Mouse (Mus musculus) urinary bladder, postnatal 14 days (tissue): Measurements from ENCODE around the gene Ano6.

Experiments
- DNase-seq: peaks from one replicate; pipeline ENCODE4 v3.0.0; 2021; ENCODE audit warnings: low spot score

The Ano6 gene

GRCm38 (mm10) chr15:95932358-95932757 lies 141.7 kb downstream of the Ano6 start:
- DNase-seq: peak; percentile 75

GRCm38 (mm10) chr15:95935141-95935540 lies 144.5 kb downstream of the Ano6 start:
- DNase-seq: no peak

- no peak for DNase-seq
Observed at GRCm38 (mm10) chr15:95943470-95943869, 152.8 kb downstream of the Ano6 start.

GRCm38 (mm10) chr15:95944299-95944698 lies 153.7 kb downstream of the Ano6 start:
- DNase-seq: no peak

- no peak for DNase-seq
Observed at GRCm38 (mm10) chr15:95945951-95946708, 155.5 kb downstream of the Ano6 start.

- no peak for DNase-seq
Observed at GRCm38 (mm10) chr15:95948411-95948810, 157.8 kb downstream of the Ano6 start.

GRCm38 (mm10) chr15:95949336-95949735 lies 158.7 kb downstream of the Ano6 start:
- DNase-seq: no peak

GRCm38 (mm10) chr15:95951497-95951896 lies 160.9 kb downstream of the Ano6 start:
- DNase-seq: no peak

GRCm38 (mm10) chr15:95956692-95957091 lies 166.0 kb downstream of the Ano6 start:
- no peak for DNase-seq

GRCm38 (mm10) chr15:95962411-95963123 lies 171.9 kb downstream of the Ano6 start:
- no peak for DNase-seq

GRCm38 (mm10) chr15:95963124-95963482 lies 172.5 kb downstream of the Ano6 start:
- no peak for DNase-seq

- no peak for DNase-seq
Observed at GRCm38 (mm10) chr15:95963533-95964250, 173.0 kb downstream of the Ano6 start.

- DNase-seq: no peak
Observed at GRCm38 (mm10) chr15:95964251-95964561, 173.6 kb downstream of the Ano6 start.

GRCm38 (mm10) chr15:95966979-95967378 lies 176.3 kb downstream of the Ano6 start:
- no peak for DNase-seq

- DNase-seq: no peak
Observed at GRCm38 (mm10) chr15:95967516-95968196, 177.0 kb downstream of the Ano6 start.

GRCm38 (mm10) chr15:95969596-95969995 lies 179.0 kb downstream of the Ano6 start:
- DNase-seq: no peak

- DNase-seq: no peak
Observed at GRCm38 (mm10) chr15:95970176-95970575, 179.5 kb downstream of the Ano6 start.

GRCm38 (mm10) chr15:95970691-95971090 lies 180.0 kb downstream of the Ano6 start:
- DNase-seq: no peak

GRCm38 (mm10) chr15:95971302-95971701 lies 180.7 kb downstream of the Ano6 start:
- DNase-seq: no peak

- no peak for DNase-seq
Observed at GRCm38 (mm10) chr15:95972156-95972555, 181.5 kb downstream of the Ano6 start.

- DNase-seq: no peak
Observed at GRCm38 (mm10) chr15:95972621-95973020, 182.0 kb downstream of the Ano6 start.

- no peak for DNase-seq
Observed at GRCm38 (mm10) chr15:95974021-95974597, 183.5 kb downstream of the Ano6 start.
